Mouse (Mus musculus) limb, embryonic 10.5 days (tissue): ENCODE data around the gene Tanc1. TPM values are rescaled to one million over a fixed set of nuclear protein-coding genes. Genes with fewer than 3 reads are reported as not detected.

Experiments
- DNase-seq: peaks from one replicate; pipeline ENCODE4 v3.0.0-alpha.2; 2017; ENCODE audit warnings: low spot score
- H3K27ac ChIP-seq: fragments of 300-500 bp; sonication (generic); 2 replicates; pipeline ENCODE4 v1.5.1; 2016; ENCODE audit warnings: mild to moderate bottlenecking
- H3K27me3 ChIP-seq: fragments of 300-500 bp; sonication (generic); 2 replicates; pipeline ENCODE4 v1.6.1; 2016; ENCODE audit warnings: low read depth, mild to moderate bottlenecking; ENCODE audit not compliant: poor library complexity, severe bottlenecking
- H3K36me3 ChIP-seq: fragments of 300-500 bp; sonication (generic); 2 replicates; pipeline ENCODE4 v1.6.1; 2016; ENCODE audit warnings: mild to moderate bottlenecking, moderate library complexity
- H3K4me1 ChIP-seq: fragments of 300-500 bp; sonication (generic); 2 replicates; pipeline ENCODE4 v1.6.1; 2016
- H3K4me3 ChIP-seq: fragments of 300-500 bp; sonication (generic); 2 replicates; pipeline ENCODE4 v1.5.1; 2016; ENCODE audit warnings: mild to moderate bottlenecking, moderate library complexity
- H3K9me3 ChIP-seq: fragments of 300-500 bp; sonication (generic); replicated peaks from 2 replicates; pipeline ENCODE4 v1.6.1; 2016; ENCODE audit warnings: mild to moderate bottlenecking
- WGBS: fragments of 180-500 bp; shearing (Covaris S2); methylation state at CpG from one replicate; pipeline ENCODE4 v1.1.7; 2016; 5-methylcytosine and 5-hydroxymethylcytosine counted together
- polyA plus RNA-seq: library from polyadenylated mRNA; unstranded; fragments of >200 nt; fragmentation: Nextera tagmentation; extraction: Ambion mirVana; gene quantifications from 2 replicates; pipeline ENCODE4 v1.2.1, GENCODE M21; 2016

Gene Tanc1
- polyA plus RNA-seq, 1 experiment from 2014 or later: 85.4 TPM

GRCm38 (mm10) chr2:59749371-59749770 lies 137.5 kb downstream of the Tanc1 start:
- Histone ChIP-seq H3K9me3 (no peaks in the 10 kb centered on the region), H3K4me3 (no peak overlapping the region), H3K27me3 (no peaks in the 10 kb centered on the region), H3K4me1 (peaks cover 50% of the 10 kb centered on the region), H3K27ac (no peak overlapping the region), H3K36me3 (peaks cover 48% of the 10 kb centered on the region)
- no peak for DNase-seq
- 27% methylated on average over 10 of the region's 10 CpGs for WGBS

- WGBS: 90% methylated on average over 6 of the region's 6 CpGs
- no peak for DNase-seq
- Histone ChIP-seq H3K4me3 (no peak overlapping the region), H3K4me1 (peaks cover 63% of the 10 kb centered on the region), H3K9me3 (no peaks in the 10 kb centered on the region), H3K36me3 (peaks cover 37% of the 10 kb centered on the region), H3K27me3 (no peaks in the 10 kb centered on the region), H3K27ac (no peak overlapping the region)
Observed at GRCm38 (mm10) chr2:59751172-59751571, 139.3 kb downstream of the Tanc1 start.

GRCm38 (mm10) chr2:59752148-59752547 lies 140.3 kb downstream of the Tanc1 start:
- Histone ChIP-seq H3K4me1 (peaks cover 69% of the 10 kb centered on the region), H3K27ac (no peak overlapping the region), H3K27me3 (no peaks in the 10 kb centered on the region), H3K36me3 (peaks cover 33% of the 10 kb centered on the region), H3K9me3 (no peaks in the 10 kb centered on the region), H3K4me3 (no peak overlapping the region)
- 91% methylated on average over 7 of the region's 7 CpGs for WGBS
- no peak for DNase-seq

- Histone ChIP-seq H3K9me3 (no peaks in the 10 kb centered on the region), H3K4me1 (peaks cover 70% of the 10 kb centered on the region), H3K36me3 (peaks cover 27% of the 10 kb centered on the region), H3K4me3 (no peak overlapping the region), H3K27ac (no peak overlapping the region), H3K27me3 (no peaks in the 10 kb centered on the region)
- 80% methylated on average over 5 of the region's 5 CpGs for WGBS
- no peak for DNase-seq
Observed at GRCm38 (mm10) chr2:59752766-59753165, 140.9 kb downstream of the Tanc1 start.

- no peak overlapping the region; the same call in 1 of the 2 replicates for H3K27ac ChIP-seq
- H3K9me3 ChIP-seq: no peaks in the 10 kb centered on the region
- WGBS: 72% methylated on average over 13 of the region's 13 CpGs
- DNase-seq: no peak
- H3K4me3 ChIP-seq: no peak overlapping the region
- no peaks in the 10 kb centered on the region for H3K27me3 ChIP-seq
- H3K4me1 ChIP-seq: peaks cover 57% of the 10 kb centered on the region
- H3K36me3 ChIP-seq: peaks cover 44% of the 10 kb centered on the region
Observed at GRCm38 (mm10) chr2:59756137-59756753, 144.4 kb downstream of the Tanc1 start.

- Histone ChIP-seq H3K4me1 (peaks cover 51% of the 10 kb centered on the region), H3K4me3 (no peak overlapping the region), H3K36me3 (peaks cover 42% of the 10 kb centered on the region), H3K27ac (no peak overlapping the region), H3K27me3 (no peaks in the 10 kb centered on the region), H3K9me3 (no peaks in the 10 kb centered on the region)
- 82% methylated on average over 6 of the region's 6 CpGs for WGBS
- DNase-seq: no peak
Observed at GRCm38 (mm10) chr2:59757015-59757414, 145.2 kb downstream of the Tanc1 start.

- peaks cover 50% of the 10 kb centered on the region for H3K36me3 ChIP-seq
- peaks cover 51% of the 10 kb centered on the region for H3K4me1 ChIP-seq
- no peaks in the 10 kb centered on the region for H3K27me3 ChIP-seq
- no peak overlapping the region for H3K27ac ChIP-seq
- H3K9me3 ChIP-seq: no peaks in the 10 kb centered on the region
- WGBS: 71% methylated on average over 9 of the region's 9 CpGs
- no peak overlapping the region for H3K4me3 ChIP-seq
- no peak for DNase-seq
Observed at GRCm38 (mm10) chr2:59758139-59758918, 146.5 kb downstream of the Tanc1 start.

GRCm38 (mm10) chr2:59760731-59761130 lies 148.9 kb downstream of the Tanc1 start:
- Histone ChIP-seq H3K9me3 (no peaks in the 10 kb centered on the region), H3K36me3 (peaks cover 67% of the 10 kb centered on the region), H3K4me1 (peaks cover 41% of the 10 kb centered on the region), H3K4me3 (no peak overlapping the region), H3K27ac (no peak overlapping the region), H3K27me3 (no peaks in the 10 kb centered on the region)
- no peak for DNase-seq
- 93% methylated on average over 4 of the region's 4 CpGs for WGBS

- Histone ChIP-seq H3K27me3 (no peaks in the 10 kb centered on the region), H3K36me3 (peaks cover 68% of the 10 kb centered on the region), H3K4me3 (no peak overlapping the region), H3K4me1 (peaks cover 41% of the 10 kb centered on the region), H3K27ac (no peak overlapping the region), H3K9me3 (no peaks in the 10 kb centered on the region)
- no peak for DNase-seq
- WGBS: 81% methylated on average over 12 of the region's 12 CpGs
Observed at GRCm38 (mm10) chr2:59761183-59761582, 149.3 kb downstream of the Tanc1 start.

GRCm38 (mm10) chr2:59762277-59762676 lies 150.4 kb downstream of the Tanc1 start:
- no peak overlapping the region for H3K4me3 ChIP-seq
- no peak overlapping the region for H3K27ac ChIP-seq
- H3K4me1 ChIP-seq: peaks cover 39% of the 10 kb centered on the region
- H3K27me3 ChIP-seq: no peaks in the 10 kb centered on the region
- H3K36me3 ChIP-seq: peaks cover 70% of the 10 kb centered on the region
- 96% methylated on average over 5 of the region's 5 CpGs for WGBS
- DNase-seq: no peak
- H3K9me3 ChIP-seq: no peaks in the 10 kb centered on the region

GRCm38 (mm10) chr2:59765671-59766070 lies 153.8 kb downstream of the Tanc1 start:
- H3K27me3 ChIP-seq: no peaks in the 10 kb centered on the region
- no peak for DNase-seq
- H3K27ac ChIP-seq: no peak overlapping the region
- H3K9me3 ChIP-seq: no peaks in the 10 kb centered on the region
- peaks cover 45% of the 10 kb centered on the region for H3K36me3 ChIP-seq
- H3K4me1 ChIP-seq: peaks cover 59% of the 10 kb centered on the region
- WGBS: 79% methylated on average over 10 of the region's 10 CpGs
- no peak overlapping the region for H3K4me3 ChIP-seq

- no peaks in the 10 kb centered on the region for H3K9me3 ChIP-seq
- 85% methylated on average over 4 of the region's 4 CpGs for WGBS
- H3K36me3 ChIP-seq: peaks cover 35% of the 10 kb centered on the region
- H3K4me3 ChIP-seq: no peak overlapping the region
- no peaks in the 10 kb centered on the region for H3K27me3 ChIP-seq
- H3K4me1 ChIP-seq: peaks cover 78% of the 10 kb centered on the region
- no peak overlapping the region; the same call in 1 of the 2 replicates for H3K27ac ChIP-seq
- DNase-seq: no peak
Observed at GRCm38 (mm10) chr2:59767893-59768292, 156.1 kb downstream of the Tanc1 start.

GRCm38 (mm10) chr2:59768661-59769384 lies 157.0 kb downstream of the Tanc1 start:
- Histone ChIP-seq H3K4me1 (peaks cover 85% of the 10 kb centered on the region), H3K27ac (peak overlapping the region; percentile 34), H3K4me3 (no peak overlapping the region), H3K9me3 (no peaks in the 10 kb centered on the region), H3K27me3 (no peaks in the 10 kb centered on the region), H3K36me3 (peaks cover 36% of the 10 kb centered on the region)
- WGBS: 88% methylated on average over 13 of the region's 13 CpGs
- DNase-seq: no peak
